Mouse (Mus musculus) embryonic facial prominence, embryonic 10.5 days (tissue): ENCODE results near the gene Sptan1. TPM values are rescaled to one million over a fixed set of nuclear protein-coding genes. Genes with fewer than 3 reads are reported as not detected.

ENCODE experiments used
- DNase-seq: peaks from one replicate; pipeline ENCODE4 v3.0.0-alpha.2; 2017; ENCODE audit warnings: low spot score
- H3K27ac ChIP-seq: fragments of 300-500 bp; sonication (generic); replicated peaks from 2 replicates; pipeline ENCODE4 v1.5.1; 2016; ENCODE audit warnings: mild to moderate bottlenecking
- H3K27me3 ChIP-seq: fragments of 300-500 bp; sonication (generic); replicated peaks from 2 replicates; pipeline ENCODE4 v1.6.1; 2016; ENCODE audit warnings: low read depth, mild to moderate bottlenecking; ENCODE audit not compliant: poor library complexity, severe bottlenecking
- H3K36me3 ChIP-seq: fragments of 300-500 bp; sonication (generic); replicated peaks from 2 replicates; pipeline ENCODE4 v1.6.1; 2016; ENCODE audit warnings: mild to moderate bottlenecking, moderate library complexity
- H3K4me1 ChIP-seq: fragments of 300-500 bp; sonication (generic); 2 replicates; pipeline ENCODE4 v1.6.1; 2016
- H3K4me3 ChIP-seq: fragments of 300-500 bp; sonication (generic); 2 replicates; pipeline ENCODE4 v1.5.1; 2016; ENCODE audit warnings: mild to moderate bottlenecking, moderate library complexity
- H3K9me3 ChIP-seq: fragments of 300-500 bp; sonication (generic); 2 replicates; pipeline ENCODE4 v1.6.1; 2016; ENCODE audit warnings: mild to moderate bottlenecking
- WGBS: fragments of 180-500 bp; shearing (Covaris S2); methylation state at CpG from one replicate; pipeline ENCODE4 v1.1.7; 2016; 5-methylcytosine and 5-hydroxymethylcytosine counted together
- polyA plus RNA-seq: library from polyadenylated mRNA; unstranded; fragments of >200 nt; fragmentation: Nextera tagmentation; extraction: Ambion mirVana; gene quantifications from 2 replicates; pipeline ENCODE4 v1.2.1, GENCODE M21; 2016

Gene Sptan1
- polyA plus RNA-seq, 1 experiment from 2014 or later, result 95.8 TPM

GRCm38 (mm10) chr2:30014326-30014966, 49.1 kb downstream of the Sptan1 start:
- no peak for DNase-seq
- H3K27ac ChIP-seq, result no peak overlapping the region
- H3K4me3 ChIP-seq, result no peak overlapping the region
- H3K36me3 ChIP-seq, result peaks cover 100% of the 10 kb centered on the region
- H3K4me1 ChIP-seq, result no peaks in the 10 kb centered on the region
- no peaks in the 10 kb centered on the region for H3K9me3 ChIP-seq
- H3K27me3 ChIP-seq, result no peaks in the 10 kb centered on the region
- 93% methylated on average over 11 of the region's 11 CpGs for WGBS

- H3K36me3 ChIP-seq, result peaks cover 100% of the 10 kb centered on the region
- no peak overlapping the region for H3K27ac ChIP-seq
- no peaks in the 10 kb centered on the region for H3K27me3 ChIP-seq
- no peaks in the 10 kb centered on the region for H3K9me3 ChIP-seq
- no peak for DNase-seq
- no peak overlapping the region for H3K4me3 ChIP-seq
- no peaks in the 10 kb centered on the region for H3K4me1 ChIP-seq
- WGBS, result 90% methylated on average over 4 of the region's 4 CpGs
These were observed 60.1 kb downstream of the Sptan1 start for GRCm38 (mm10) chr2:30025454-30025853.

- Histone ChIP-seq H3K27me3 (no peaks in the 10 kb centered on the region), H3K36me3 (peaks cover 100% of the 10 kb centered on the region), H3K4me3 (no peak overlapping the region), H3K4me1 (no peaks in the 10 kb centered on the region), H3K27ac (no peak overlapping the region), H3K9me3 (no peaks in the 10 kb centered on the region)
- 95% methylated on average over 5 of the region's 5 CpGs for WGBS
- DNase-seq, result no peak
These were observed 61.6 kb downstream of the Sptan1 start for GRCm38 (mm10) chr2:30026997-30027396.

- DNase-seq, result no peak
- peaks cover 81% of the 10 kb centered on the region for H3K36me3 ChIP-seq
These were observed 67.0 kb downstream of the Sptan1 start for GRCm38 (mm10) chr2:30032244-30032846.

GRCm38 (mm10) chr2:30032957-30033356, 67.6 kb downstream of the Sptan1 start:
- peaks cover 81% of the 10 kb centered on the region for H3K36me3 ChIP-seq
- H3K27ac ChIP-seq, result no peak overlapping the region
- no peak for DNase-seq
- no peaks in the 10 kb centered on the region for H3K27me3 ChIP-seq
- H3K4me1 ChIP-seq, result no peaks in the 10 kb centered on the region
- WGBS, result 75% methylated on average over 6 of the region's 6 CpGs
- H3K9me3 ChIP-seq, result no peaks in the 10 kb centered on the region
- no peak overlapping the region for H3K4me3 ChIP-seq

More at GRCm38 (mm10) chr2:30032244-30032846, 67.0 kb downstream of the Sptan1 start:
- Histone ChIP-seq H3K27me3 (no peaks in the 10 kb centered on the region), H3K9me3 (no peaks in the 10 kb centered on the region), H3K4me1 (no peaks in the 10 kb centered on the region), H3K4me3 (no peak overlapping the region), H3K27ac (no peak overlapping the region)
- 64% methylated on average over 11 of the region's 11 CpGs for WGBS

- no peaks in the 10 kb centered on the region for H3K9me3 ChIP-seq
- H3K27me3 ChIP-seq, result no peaks in the 10 kb centered on the region
- no peak overlapping the region for H3K27ac ChIP-seq
- WGBS, result 86% methylated on average over 2 of the region's 2 CpGs
- peaks cover 7% of the 10 kb centered on the region for H3K4me1 ChIP-seq
- no peak for DNase-seq
- no peak overlapping the region for H3K4me3 ChIP-seq
- peaks cover 47% of the 10 kb centered on the region for H3K36me3 ChIP-seq
These were observed 72.4 kb downstream of the Sptan1 start for GRCm38 (mm10) chr2:30037762-30038161.

GRCm38 (mm10) chr2:30038370-30038769, 73.0 kb downstream of the Sptan1 start:
- no peak overlapping the region for H3K27ac ChIP-seq
- peaks cover 8% of the 10 kb centered on the region for H3K4me1 ChIP-seq
- H3K27me3 ChIP-seq, result no peaks in the 10 kb centered on the region
- WGBS, result 92% methylated on average over 10 of the region's 10 CpGs
- no peak for DNase-seq
- H3K36me3 ChIP-seq, result peaks cover 41% of the 10 kb centered on the region
- H3K9me3 ChIP-seq, result no peaks in the 10 kb centered on the region
- H3K4me3 ChIP-seq, result no peak overlapping the region

GRCm38 (mm10) chr2:30039687-30040086, 74.3 kb downstream of the Sptan1 start:
- H3K36me3 ChIP-seq, result peaks cover 38% of the 10 kb centered on the region
- DNase-seq, result no peak
- H3K9me3 ChIP-seq, result no peaks in the 10 kb centered on the region
- no peaks in the 10 kb centered on the region for H3K27me3 ChIP-seq
- peaks cover 8% of the 10 kb centered on the region for H3K4me1 ChIP-seq
- no peak overlapping the region for H3K27ac ChIP-seq
- no peak overlapping the region for H3K4me3 ChIP-seq

GRCm38 (mm10) chr2:30042445-30042844, 77.1 kb downstream of the Sptan1 start:
- Histone ChIP-seq H3K27me3 (no peaks in the 10 kb centered on the region), H3K9me3 (no peaks in the 10 kb centered on the region), H3K27ac (no peak overlapping the region), H3K4me1 (peaks cover 8% of the 10 kb centered on the region), H3K36me3 (peaks cover 38% of the 10 kb centered on the region), H3K4me3 (no peak overlapping the region)
- DNase-seq, result peak; percentile 80
- WGBS, result 9% methylated on average over 4 of the region's 4 CpGs

GRCm38 (mm10) chr2:30044550-30044949, 79.2 kb downstream of the Sptan1 start:
- 82% methylated on average over 5 of the region's 5 CpGs for WGBS
- H3K4me3 ChIP-seq, result no peak overlapping the region

GRCm38 (mm10) chr2:30047127-30047526, 81.8 kb downstream of the Sptan1 start:
- Histone ChIP-seq H3K9me3 (no peaks in the 10 kb centered on the region), H3K4me3 (no peak overlapping the region), H3K4me1 (peaks cover 15% of the 10 kb centered on the region), H3K36me3 (peaks cover 21% of the 10 kb centered on the region), H3K27me3 (no peaks in the 10 kb centered on the region), H3K27ac (no peak overlapping the region)
- DNase-seq, result no peak
- WGBS, result 95% methylated on average over 6 of the region's 6 CpGs

More at GRCm38 (mm10) chr2:30044550-30044949, 79.2 kb downstream of the Sptan1 start:
- H3K27ac ChIP-seq, result no peak overlapping the region
- H3K27me3 ChIP-seq, result no peaks in the 10 kb centered on the region
- H3K4me1 ChIP-seq, result peaks cover 15% of the 10 kb centered on the region
- DNase-seq, result no peak
- no peaks in the 10 kb centered on the region for H3K9me3 ChIP-seq
- peaks cover 25% of the 10 kb centered on the region for H3K36me3 ChIP-seq

GRCm38 (mm10) chr2:30048101-30048501, 82.7 kb downstream of the Sptan1 start:
- H3K9me3 ChIP-seq, result no peaks in the 10 kb centered on the region
- WGBS, result 64% methylated on average over 11 of the region's 11 CpGs
- no peaks in the 10 kb centered on the region for H3K27me3 ChIP-seq
- peaks cover 21% of the 10 kb centered on the region for H3K36me3 ChIP-seq
- H3K4me1 ChIP-seq, result 0 out of 2 replicates have a peak, but pooled peaks cover 7% of the 10 kb centered on the region
- no peak for DNase-seq
- peak overlapping the region; percentile 90 for H3K27ac ChIP-seq
- H3K4me3 ChIP-seq, result peak overlapping the region; percentile 69

GRCm38 (mm10) chr2:30048699-30049388, 83.5 kb downstream of the Sptan1 start, which contains the start of gene Wdr34:
Wdr34 (minus strand) TSS chr2:30048881.
- Histone ChIP-seq H3K27me3 (no peaks in the 10 kb centered on the region), H3K4me3 (peak within 1 kb of the TSS; percentile 69), H3K9me3 (no peaks in the 10 kb centered on the region), H3K27ac (peak within 1 kb of the TSS; percentile 90), H3K36me3 (peaks cover 21% of the 10 kb centered on the region), H3K4me1 (0 out of 2 replicates have a peak, but pooled peaks cover 7% of the 10 kb centered on the region)
- peak; percentile 98 for DNase-seq
- under 1% methylated on average over 54 of the region's 54 CpGs for WGBS
